Mouse (Mus musculus): Measurements from ENCODE around the gene Vmn2r27. TPM values are rescaled to one million over a fixed set of nuclear protein-coding genes. Genes with fewer than 3 reads are reported as not detected.
A peak's percentile ranks its signal among the peaks of the same experiment; 100 is the strongest.

The Vmn2r27 gene
- not detected in 2 replicates for polyA plus RNA-seq (2016; fragmentation: Nextera tagmentation; extraction: Ambion mirVana)

DNA sequence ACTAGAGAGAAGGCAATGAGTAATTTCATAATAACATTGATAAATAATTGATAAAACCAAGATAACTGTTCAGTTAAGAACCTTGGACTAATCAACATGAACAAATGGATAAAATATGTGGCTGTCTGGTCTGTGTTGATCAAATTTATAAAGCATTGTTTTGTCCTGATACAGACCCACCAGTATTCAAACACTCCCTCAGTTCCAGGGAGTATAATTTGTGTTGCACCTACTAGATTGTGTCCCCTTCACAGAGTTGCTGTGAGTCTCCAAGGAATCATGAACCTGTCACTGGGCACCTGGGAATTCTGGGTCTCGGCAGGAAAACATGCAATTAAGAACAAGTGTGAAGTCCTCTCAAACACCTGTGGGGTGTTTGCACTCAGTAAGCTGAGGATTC is at the start of gene Vmn2r27:
TSS of gene Vmn2r27 (minus strand) at position 101 of the 400 bp plus-strand sequence.
- Histone ChIP-seq H3K27ac (no peak within 1 kb of the TSS), H3K36me3 (no peaks in the 10 kb centered on the region), H3K9me3 (no peaks in the 10 kb centered on the region), H3K4me3 (no peak within 1 kb of the TSS), H3K27me3 (ENCODE audit: insufficient read depth, poor library complexity, severe bottlenecking) (no peaks in the 10 kb centered on the region), H3K4me1 (replicated peaks) (no peaks in the 10 kb centered on the region)
- DNase-seq (ENCODE audit: low spot score) = no peak
- WGBS = 82% methylated on average over 1 of the region's 1 CpGs

DNA sequence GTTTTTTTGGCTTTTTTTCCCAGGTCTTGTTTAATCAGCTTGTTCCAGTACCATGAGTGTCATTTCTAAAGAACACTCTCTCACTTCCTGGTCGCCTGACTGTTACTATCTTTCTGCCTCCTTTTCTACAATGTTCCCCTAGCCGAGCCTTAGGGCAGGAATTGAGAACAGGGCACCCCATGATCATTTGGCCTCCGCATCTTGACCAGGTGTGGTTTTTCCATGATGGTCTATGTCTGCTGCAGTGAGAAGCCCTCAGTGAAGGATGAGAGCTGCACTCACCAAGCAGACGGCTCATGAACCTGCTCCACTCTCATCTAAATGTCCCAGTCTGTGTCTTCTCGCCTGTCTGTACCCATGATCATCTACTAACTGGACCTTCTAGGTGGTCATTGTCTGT is 46.6 kb upstream of the Vmn2r27 start:
- DNase-seq (ENCODE audit: low spot score) = no peak
- Histone ChIP-seq H3K27me3 (ENCODE audit: insufficient read depth, poor library complexity, severe bottlenecking) (no peaks in the 10 kb centered on the region), H3K4me3 (no peak overlapping the region), H3K9me3 (no peaks in the 10 kb centered on the region), H3K36me3 (no peaks in the 10 kb centered on the region), H3K4me1 (replicated peaks) (no peaks in the 10 kb centered on the region), H3K27ac (no peak overlapping the region)
- WGBS = 86% methylated on average over 5 of the region's 5 CpGs

DNA sequence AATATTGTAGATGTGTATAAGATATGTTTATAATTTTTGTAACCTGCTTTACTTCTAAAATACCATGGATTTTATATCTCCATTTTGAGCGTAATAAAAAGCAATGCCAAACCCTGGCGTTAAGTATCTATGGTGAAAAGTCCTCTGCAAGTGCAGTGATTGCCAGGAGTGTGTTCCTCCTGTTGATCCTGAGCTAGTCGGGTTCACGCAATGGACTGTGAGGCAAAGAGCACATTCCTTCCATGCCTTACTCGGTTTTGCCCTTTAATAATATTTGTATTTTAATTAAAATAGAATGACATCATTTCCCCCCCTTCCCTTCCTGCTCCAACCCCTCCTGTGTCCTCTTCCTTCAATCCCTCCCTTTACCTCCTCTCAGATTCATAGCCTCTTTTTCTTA is 46.0 kb upstream of the Vmn2r27 start:
- no peaks in the 10 kb centered on the region for H3K9me3 ChIP-seq
- H3K4me1 ChIP-seq (replicated peaks) = no peaks in the 10 kb centered on the region
- H3K4me3 ChIP-seq = no peak overlapping the region
- no peak overlapping the region for H3K27ac ChIP-seq
- 87% methylated on average over 5 of the region's 5 CpGs for WGBS
- no peaks in the 10 kb centered on the region for H3K27me3 ChIP-seq (ENCODE audit: insufficient read depth, poor library complexity, severe bottlenecking)
- DNase-seq (ENCODE audit: low spot score) = no peak
- no peaks in the 10 kb centered on the region for H3K36me3 ChIP-seq

DNA sequence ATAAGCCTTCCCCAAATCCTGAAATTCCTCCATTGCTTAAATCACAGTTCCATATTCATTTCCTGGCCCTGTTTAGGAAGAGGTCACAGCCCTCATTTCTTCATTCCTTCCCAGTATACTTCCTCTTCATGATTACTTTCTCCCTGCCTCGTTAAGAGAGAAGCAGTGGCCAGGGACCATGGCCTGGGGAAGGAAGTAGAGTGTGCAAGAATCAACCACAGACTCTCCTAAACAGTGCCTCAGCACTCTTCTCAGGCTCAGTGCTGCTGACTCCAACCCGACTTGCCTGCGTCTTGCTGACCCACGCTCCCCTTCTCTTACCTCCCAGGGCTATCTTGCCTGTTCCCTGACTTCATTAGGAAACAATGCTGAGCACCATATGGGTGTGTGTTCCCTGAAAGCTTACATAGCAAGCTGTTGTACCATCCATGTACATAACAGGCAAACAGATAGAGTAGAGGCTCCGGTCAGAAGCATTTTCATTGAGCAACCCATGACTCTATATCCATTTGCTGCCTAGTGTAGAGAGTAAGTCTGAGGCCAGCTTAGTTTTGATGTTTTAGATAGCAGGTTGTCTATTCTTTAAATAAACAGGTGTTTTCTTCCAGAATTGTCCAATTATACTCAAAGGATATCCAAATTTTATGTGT is 41.7 kb upstream of the Vmn2r27 start:
- no peak for DNase-seq (ENCODE audit: low spot score)
- 84% methylated on average over 5 of the region's 5 CpGs for WGBS
- no peaks in the 10 kb centered on the region for H3K4me1 ChIP-seq (replicated peaks)
- H3K27ac ChIP-seq = no peak overlapping the region
- no peaks in the 10 kb centered on the region for H3K27me3 ChIP-seq (ENCODE audit: insufficient read depth, poor library complexity, severe bottlenecking)
- no peaks in the 10 kb centered on the region for H3K36me3 ChIP-seq
- no peak overlapping the region for H3K4me3 ChIP-seq
- H3K9me3 ChIP-seq = no peaks in the 10 kb centered on the region

DNA sequence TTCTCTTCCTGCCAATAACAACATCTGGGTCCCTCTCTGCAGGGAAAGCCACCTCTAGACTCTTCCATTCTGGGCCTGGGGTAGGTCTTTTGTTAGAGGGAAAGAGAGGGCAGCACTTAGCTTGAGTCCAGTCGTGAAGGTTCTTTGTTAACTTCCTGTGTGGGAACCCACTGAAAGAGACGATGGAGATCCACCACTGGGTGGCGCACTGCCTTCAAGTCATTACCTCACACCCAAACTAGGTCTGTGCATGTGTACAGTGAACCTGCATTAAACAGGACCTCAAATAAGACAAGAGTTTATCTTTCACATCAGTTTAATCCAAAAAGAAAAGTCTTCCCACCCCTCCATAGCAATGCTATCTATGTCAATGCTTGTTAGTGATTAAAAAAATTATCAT is 31.0 kb upstream of the Vmn2r27 start:
- no peak overlapping the region for H3K4me3 ChIP-seq
- no peak overlapping the region for H3K27ac ChIP-seq
- no peaks in the 10 kb centered on the region for H3K27me3 ChIP-seq (ENCODE audit: insufficient read depth, poor library complexity, severe bottlenecking)
- WGBS = 4% methylated on average over 3 of the region's 3 CpGs
- H3K4me1 ChIP-seq (replicated peaks) = no peaks in the 10 kb centered on the region
- peak; percentile 65 for DNase-seq (ENCODE audit: low spot score)
- no peaks in the 10 kb centered on the region for H3K9me3 ChIP-seq
- H3K36me3 ChIP-seq = no peaks in the 10 kb centered on the region

DNA sequence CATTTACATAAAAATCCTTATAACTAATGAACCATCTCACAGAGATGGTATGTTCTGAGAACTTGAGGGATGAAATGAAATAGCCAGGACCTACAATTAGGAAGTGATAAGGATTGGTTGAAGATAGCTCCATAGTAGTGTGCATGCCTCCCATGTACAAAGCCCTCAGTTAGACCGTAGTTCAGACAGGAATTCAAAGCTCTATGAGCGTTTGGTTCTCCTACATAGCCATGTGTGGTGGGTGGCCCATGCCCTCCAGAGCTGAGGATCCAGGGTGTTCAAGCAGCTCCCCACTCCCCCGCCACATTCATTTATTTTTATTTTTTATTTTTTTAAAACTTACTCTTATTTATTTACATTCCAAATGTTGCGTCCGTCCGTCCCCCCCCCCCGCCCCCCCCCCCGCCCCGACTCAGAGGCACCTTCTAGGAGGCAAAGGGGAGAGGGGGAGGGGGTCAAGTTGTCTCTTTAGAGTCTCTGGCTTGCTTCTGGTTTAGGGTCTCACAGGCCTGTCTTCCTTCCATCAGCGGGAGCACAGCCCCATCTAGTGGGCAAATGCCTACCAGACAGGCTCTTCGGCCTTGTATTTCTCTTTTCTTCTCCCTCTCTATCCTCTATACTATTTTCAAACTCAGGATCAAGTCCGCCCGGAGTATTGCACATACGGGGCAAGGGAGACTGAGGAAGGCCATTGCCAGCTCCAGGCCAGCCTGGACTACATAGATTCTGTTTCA is 28.7 kb upstream of the Vmn2r27 start:
- 22% methylated on average over 14 of the region's 14 CpGs for WGBS
- Histone ChIP-seq H3K36me3 (no peaks in the 10 kb centered on the region), H3K27ac (no peak overlapping the region), H3K4me3 (no peak overlapping the region), H3K27me3 (ENCODE audit: insufficient read depth, poor library complexity, severe bottlenecking) (no peaks in the 10 kb centered on the region), H3K9me3 (no peaks in the 10 kb centered on the region), H3K4me1 (replicated peaks) (no peaks in the 10 kb centered on the region)
- peak; percentile 82 for DNase-seq (ENCODE audit: low spot score)

DNA sequence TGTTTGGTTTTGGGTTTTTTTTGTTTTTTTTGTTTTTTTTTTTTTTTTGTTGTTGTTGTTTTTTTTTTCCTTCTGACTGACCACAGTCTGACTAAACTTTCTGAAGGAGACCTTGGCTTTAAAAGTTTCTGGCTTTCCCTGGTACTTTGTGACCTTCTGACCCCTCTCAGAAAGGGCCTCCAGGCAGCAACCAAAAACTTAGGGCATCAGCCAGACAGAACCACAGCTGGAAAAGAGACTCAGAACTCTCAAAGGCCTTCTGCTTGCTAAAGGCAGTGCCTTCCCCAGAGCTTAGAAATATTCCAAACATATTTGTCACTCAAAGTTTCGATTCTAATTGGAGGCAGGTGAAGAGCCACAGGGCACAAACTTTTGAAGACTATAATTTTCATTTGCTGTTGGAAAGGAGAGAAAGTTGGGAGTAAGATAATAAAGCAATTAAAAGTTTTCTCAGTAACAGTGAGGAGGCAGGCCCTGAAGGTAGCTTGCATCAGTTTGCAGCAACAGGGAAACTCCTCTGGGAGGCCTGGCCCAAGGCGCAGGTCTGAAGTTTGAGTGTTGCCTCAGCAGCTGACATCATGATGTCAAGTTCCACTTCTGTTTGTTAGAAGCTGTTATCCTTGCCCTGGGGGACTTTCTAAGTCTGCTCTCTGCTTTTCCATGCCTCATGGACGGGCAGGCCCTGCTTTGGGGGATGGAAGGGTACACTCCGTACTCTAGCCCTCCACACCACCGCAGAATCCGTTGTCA is 24.2 kb upstream of the Vmn2r27 start:
- WGBS = 49% methylated on average over 6 of the region's 6 CpGs
- Histone ChIP-seq H3K36me3 (no peaks in the 10 kb centered on the region), H3K9me3 (no peaks in the 10 kb centered on the region), H3K27me3 (ENCODE audit: insufficient read depth, poor library complexity, severe bottlenecking) (no peaks in the 10 kb centered on the region), H3K27ac (no peak overlapping the region), H3K4me3 (no peak overlapping the region), H3K4me1 (replicated peaks) (no peaks in the 10 kb centered on the region)
- DNase-seq (ENCODE audit: low spot score) = peak; percentile 15

DNA sequence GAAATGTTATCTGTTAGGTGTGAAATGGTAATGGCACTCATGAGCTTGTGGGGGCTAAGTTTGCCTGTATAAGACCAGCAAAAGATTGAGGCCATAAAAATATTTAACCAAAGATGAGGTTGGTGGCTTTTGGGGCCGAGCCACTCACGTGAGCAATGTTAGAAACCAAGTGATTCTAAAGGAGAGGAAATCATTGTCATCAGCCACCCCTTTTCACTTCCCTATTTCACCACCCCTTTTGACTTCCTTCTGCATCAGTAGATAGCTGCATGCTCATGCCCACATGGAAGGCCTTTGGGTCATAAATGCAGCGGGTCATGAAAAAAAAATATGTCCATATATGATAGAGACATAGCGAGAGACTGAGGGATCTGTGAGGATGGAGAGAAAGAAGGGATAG is 29.5 kb downstream of the Vmn2r27 start:
- no peak for DNase-seq (ENCODE audit: low spot score)
- WGBS = 88% methylated on average over 4 of the region's 4 CpGs
- Histone ChIP-seq H3K9me3 (no peaks in the 10 kb centered on the region), H3K27me3 (ENCODE audit: insufficient read depth, poor library complexity, severe bottlenecking) (no peaks in the 10 kb centered on the region), H3K4me3 (no peak overlapping the region), H3K27ac (no peak overlapping the region), H3K4me1 (replicated peaks) (no peaks in the 10 kb centered on the region), H3K36me3 (no peaks in the 10 kb centered on the region)

DNA sequence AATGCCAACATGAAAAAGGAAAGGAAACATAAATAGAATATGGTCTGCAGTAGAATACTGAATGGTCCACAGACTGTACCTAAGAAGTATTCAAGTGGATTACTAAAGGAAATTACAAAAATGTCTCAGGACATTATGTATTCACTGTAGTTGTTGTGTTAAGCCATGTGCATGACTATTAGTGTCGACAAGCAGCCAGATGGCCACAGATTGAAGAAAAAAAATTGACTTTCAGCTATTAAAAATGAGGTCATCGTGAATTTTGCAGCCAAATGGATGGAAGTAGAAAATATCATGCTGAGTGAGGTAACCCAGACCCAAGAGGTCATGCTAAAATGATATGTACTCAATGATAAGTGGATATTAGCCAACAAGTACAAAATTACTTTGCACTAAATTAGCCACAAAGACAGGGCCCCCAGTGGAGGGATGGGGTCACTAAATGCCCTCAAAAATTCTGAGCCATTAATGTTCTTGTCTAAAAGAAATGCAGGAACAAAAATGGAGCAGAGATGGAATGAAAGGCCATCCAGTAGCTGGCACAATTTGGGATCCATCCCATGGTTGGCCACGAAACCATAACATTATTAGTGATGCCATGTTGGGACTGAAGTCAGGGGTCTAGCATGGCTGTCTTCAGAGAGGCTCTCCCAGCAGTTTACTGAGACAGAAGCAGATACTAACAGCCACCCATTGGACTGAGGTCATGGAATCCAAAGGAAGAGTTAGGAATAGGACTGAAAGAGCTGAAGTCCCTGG is 63.0 kb downstream of the Vmn2r27 start:
- no peaks in the 10 kb centered on the region for H3K4me1 ChIP-seq (replicated peaks)
- H3K4me3 ChIP-seq = no peak overlapping the region
- H3K9me3 ChIP-seq = no peaks in the 10 kb centered on the region
- no peak overlapping the region for H3K27ac ChIP-seq
- no peaks in the 10 kb centered on the region for H3K27me3 ChIP-seq (ENCODE audit: insufficient read depth, poor library complexity, severe bottlenecking)
- no peaks in the 10 kb centered on the region for H3K36me3 ChIP-seq
- WGBS = 81% methylated on average over 3 of the region's 3 CpGs
- no peak for DNase-seq (ENCODE audit: low spot score)

DNA sequence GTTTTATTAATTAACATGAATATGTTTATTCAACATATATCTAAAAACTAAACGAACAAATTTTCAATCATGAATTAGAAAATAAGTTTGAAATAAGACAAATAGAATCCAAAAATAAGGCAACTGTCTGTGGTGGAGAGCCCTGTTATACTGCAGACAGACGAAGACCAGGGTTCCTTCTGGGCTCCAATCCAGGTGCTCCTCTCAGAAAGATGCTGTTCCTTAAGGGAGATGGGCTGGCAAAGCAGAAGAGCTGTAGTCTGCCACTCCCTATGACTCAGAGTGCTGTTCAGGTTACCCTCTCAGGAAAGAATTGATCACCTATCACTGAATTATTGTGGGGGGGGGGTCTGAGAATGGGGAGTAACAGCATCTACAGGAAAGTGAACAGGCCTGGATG is 65.1 kb downstream of the Vmn2r27 start:
- Histone ChIP-seq H3K9me3 (no peaks in the 10 kb centered on the region), H3K27ac (no peak overlapping the region), H3K4me1 (replicated peaks) (no peaks in the 10 kb centered on the region), H3K36me3 (no peaks in the 10 kb centered on the region), H3K4me3 (no peak overlapping the region), H3K27me3 (ENCODE audit: insufficient read depth, poor library complexity, severe bottlenecking) (no peaks in the 10 kb centered on the region)
- no peak for DNase-seq (ENCODE audit: low spot score)
- 85% methylated on average over 2 of the region's 2 CpGs for WGBS

DNA sequence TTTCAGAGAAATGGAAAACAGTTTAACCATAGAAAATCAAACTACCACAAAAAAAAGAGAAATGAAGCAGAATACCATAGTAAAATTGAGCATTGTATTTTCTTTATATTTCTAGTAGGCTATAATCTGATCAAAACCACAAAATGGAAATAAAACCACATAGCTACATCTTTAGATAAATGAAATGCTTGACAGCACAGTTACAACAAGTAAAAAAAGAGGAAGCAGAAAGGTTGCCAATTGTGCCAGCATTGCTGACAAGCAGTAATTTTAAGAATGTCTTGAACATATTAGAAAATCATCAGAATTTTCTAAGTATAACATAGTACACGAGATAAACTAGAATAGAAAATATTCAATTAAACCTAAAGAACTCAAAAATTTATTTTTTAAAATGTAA is 81.8 kb downstream of the Vmn2r27 start:
- Histone ChIP-seq H3K27ac (no peak overlapping the region), H3K27me3 (ENCODE audit: insufficient read depth, poor library complexity, severe bottlenecking) (no peaks in the 10 kb centered on the region), H3K4me3 (no peak overlapping the region), H3K4me1 (replicated peaks) (no peaks in the 10 kb centered on the region), H3K36me3 (no peaks in the 10 kb centered on the region), H3K9me3 (no peaks in the 10 kb centered on the region)
- DNase-seq (ENCODE audit: low spot score) = no peak
- 66% methylated on average over 1 of the region's 1 CpGs for WGBS
